Mouse (Mus musculus): Measurements from ENCODE around the gene Dbn1.
"Not testable (repeated sequence)": the region's sequence is repeated elsewhere in the genome, so short reads cannot be mapped to it uniquely, and the experiment has no call there.

Gene Dbn1

DNA sequence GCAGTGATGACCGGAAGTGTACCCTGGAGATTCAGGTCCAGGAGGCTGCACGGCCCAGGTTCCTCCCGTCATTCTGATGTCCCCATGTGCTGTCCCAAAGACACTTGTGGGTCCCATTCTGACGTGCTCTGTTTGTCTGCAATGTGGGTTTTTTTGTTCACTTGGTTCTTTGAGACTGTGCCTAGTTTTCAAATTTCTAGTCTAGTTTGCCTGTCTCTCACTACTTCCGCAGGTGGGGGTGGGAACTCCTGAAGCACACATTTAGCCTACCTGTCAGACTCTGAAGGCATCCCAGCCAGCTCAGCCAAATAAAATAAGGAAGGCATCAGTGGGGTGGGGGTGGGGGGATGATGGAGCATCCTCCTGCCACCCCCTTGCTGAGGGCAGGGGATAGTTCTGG, 39.8 kb downstream of the Dbn1 start:
- DNase-seq, result no peak

DNA sequence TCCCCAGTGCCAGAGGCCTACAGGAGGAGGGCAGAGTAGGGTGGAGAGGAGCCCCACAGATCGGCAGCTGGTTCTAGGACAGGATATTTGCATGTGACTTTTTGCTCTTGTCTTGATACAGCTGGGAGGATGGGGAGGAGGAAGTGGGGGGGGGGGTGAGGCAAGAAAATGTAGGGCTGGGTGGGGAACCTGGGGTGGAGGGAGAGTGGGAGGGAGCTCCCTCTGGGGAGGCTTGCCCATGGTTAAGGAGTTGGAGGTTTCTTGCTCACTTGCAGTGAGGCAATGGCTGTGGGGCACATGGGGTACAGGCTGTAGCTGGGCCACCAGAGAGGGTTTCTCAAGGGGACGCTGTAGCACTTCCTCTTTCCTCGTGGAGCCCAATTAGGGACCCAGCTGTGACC, 40.4 kb downstream of the Dbn1 start:
- no peak for DNase-seq

DNA sequence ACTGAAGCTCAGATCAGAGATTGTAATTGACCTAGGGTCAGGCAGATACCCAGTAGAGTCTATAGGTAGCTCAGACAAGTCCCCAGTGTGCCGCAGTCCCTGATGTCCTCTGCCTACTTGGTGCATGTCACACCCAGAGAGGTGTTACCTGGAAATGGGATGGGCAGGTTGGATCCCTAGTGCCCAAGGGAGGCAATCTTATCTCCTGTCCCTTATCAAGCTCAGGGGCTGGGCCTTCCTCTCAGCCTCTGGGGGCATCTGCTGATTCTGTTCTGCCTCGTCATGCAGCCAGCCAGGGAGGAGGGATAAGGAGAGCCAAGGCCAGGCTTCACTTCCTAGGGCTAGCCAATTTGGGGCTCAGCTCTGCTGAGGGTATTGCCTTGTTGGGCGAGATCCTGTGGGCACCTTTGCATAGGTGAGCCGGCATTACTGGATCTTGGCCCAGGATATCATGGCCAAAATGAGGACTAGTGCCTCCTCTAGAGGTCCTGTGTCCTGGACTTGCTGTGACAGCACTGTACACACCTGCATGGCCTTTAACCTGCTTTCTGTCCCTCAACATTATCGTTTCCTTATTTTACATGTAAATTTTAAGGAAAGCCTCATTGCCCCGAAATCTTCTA, 41.3 kb downstream of the Dbn1 start:
- no peak for DNase-seq

DNA sequence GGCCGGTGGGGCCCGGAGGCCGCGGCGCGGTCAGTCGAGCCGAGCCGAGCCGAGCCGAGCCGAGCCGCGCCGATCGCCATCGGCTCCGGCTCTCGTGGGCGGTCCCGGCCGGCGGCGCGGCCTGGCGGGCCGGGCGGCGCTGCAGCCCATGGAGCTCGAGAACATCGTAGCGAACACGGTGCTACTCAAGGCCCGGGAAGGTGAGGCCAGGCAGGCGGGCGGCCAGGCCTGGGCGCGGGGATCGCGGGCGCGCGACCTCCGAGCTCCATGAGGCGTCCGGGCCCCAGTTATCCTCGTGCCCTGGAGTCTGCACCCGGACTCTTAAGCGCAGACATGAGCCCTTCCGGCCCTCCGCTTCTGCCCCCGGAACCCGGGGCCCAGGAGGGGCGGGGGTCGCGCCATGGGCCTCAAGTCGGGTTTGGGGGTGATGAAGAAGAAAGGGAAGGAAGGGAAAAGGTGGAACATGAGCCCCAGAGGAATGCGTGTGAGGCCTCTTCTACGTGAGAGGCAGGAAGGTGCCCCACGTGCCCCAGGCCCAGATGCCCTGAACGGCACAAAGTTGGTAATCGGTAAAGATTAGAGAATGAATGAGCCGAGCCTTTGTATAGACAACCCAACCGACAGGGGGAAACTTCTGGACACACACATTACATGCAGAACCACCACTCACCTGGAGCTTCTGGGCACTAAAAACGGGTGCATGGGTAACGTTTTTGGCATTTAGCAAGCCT, 42.4 kb downstream of the Dbn1 start:
- DNase-seq, result no peak

DNA sequence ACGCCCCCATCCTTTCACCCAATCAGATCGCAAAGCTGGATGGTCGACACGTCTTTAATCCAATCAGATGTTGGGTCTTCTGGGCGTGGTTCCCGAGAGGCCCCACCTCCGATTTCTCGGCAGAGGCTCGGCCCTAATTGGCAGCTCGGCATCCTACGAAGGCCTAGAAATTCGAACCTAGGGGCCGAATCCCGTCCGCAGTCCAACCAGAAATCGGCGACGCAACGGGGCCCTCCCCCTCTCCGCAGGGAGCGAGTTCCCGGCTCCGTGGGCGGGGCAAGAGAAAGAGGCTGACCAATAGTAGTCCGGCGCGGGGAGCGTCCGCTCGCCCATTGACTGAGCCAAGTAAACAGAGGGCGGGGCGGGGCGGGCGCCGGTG, 43.0 kb downstream of the Dbn1 start, which contains the start of gene Grk6:
Gene Grk6, plus strand, starts transcription at position 136 of the 379 bp plus-strand sequence.
- peak; percentile 100 for DNase-seq

DNA sequence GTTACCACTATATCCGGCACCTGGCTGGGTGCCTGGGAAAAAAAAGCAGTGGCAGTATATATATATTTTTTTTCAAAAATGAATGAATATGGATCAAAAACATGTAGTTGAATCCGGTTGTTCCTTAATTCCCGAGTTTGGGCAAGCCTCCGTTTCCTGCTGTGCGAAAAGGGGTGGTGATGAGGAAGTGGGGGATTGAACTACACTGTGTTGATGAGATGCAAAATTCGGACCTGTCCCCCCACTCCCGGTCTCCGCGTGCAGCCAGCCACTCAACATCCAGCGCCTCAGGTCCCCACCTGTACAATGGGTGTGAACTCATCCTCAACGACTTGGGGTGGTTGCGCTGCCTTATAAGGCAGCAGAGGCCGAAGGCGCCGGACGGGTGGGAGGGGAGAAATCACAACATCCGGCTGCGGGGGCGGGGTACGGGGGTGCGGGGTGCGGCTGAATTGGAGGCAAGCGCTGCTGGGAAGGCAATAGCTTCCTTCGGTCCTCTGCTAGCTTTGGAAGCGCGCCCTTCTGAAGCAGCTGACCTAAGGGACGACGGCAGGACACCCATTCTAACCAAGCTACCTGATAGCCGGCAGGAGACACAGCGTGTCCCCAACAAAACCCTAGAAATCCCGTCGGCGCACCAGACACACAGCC, 43.5 kb downstream of the Dbn1 start:
- no peak for DNase-seq

DNA sequence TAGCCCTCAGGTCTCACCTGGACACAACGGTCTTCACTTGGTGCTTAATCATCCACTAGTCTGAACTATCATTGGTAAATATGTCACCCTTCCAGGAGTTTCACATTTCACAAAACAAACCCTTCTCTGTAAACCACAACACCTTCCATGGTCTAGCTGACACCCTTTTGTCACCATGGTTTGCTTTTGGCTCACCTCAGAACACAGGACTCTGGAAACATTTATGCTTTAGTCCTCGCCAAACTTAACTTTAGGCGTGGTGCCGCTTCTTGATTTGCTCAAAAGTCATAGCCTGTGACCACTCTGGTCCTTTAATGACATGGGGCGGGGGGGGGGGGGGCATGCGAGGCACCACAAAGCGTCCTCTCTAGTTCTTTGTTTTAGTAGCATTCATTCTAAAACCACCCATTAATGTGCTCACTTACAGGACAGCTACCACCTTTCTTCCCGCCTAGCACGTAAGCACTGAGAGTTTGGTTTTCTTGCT, 44.1 kb downstream of the Dbn1 start:
- no peak for DNase-seq

DNA sequence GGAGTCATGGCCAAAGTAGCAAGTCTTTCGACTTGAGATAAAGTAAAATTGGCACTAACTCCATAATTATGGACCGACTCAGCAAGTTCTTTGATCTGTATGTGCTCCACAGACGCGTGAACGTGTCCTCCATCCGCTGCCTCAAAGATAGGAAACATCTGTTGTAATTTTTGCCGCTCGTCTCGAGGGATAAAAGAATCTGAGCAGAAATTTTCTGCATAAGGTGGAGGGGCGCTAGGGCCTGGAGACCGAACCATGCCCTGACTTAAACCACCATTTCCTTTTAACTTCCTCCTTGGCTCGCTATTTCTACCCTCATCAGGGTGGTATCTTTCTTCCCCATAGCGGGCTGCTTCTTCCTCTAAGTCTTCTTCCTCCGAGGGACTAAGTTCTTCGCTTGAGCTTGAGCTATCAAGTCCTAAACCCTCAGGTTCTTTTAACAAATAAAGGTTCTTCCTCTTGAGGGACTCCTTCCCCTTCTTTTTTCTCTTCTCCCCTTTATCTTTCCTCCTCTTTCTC, 50.7 kb downstream of the Dbn1 start:
- DNase-seq, result not testable (repeated sequence)

DNA sequence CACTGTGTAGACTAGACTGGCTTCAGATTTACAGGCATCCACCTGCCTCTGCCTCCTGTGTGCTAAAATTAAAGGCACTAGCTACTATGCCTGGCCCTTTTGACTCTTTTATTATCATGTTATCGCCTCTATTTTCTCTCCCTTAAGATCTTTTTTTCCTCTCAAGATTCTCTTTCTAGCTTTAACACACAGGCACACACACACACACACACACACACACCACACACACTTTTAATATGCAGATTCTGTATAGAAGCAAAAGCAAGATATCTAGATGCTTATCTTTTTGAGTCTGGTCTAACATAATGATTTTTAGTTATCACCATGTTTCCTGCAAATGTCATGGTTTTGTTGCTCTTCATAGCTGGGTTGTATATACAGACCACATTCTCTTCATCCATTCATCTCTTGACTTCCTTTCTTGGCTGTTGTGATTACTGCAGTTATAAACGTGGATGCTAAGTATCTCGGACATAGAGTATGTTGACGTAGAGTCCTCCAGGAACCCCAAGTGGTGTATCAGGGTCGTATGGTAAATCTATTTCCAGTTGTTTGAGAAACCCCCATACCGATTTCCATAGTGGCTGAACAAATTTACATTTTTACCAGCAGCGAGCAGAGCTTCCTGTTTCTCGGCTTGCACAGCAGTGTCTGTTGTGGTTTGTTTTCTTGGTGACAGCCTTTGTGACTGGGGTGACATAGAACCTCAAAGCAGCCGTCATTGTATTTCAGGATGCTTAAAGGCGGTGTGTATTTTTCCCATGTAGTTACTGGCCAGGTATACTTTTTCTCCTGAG, 55.8 kb downstream of the Dbn1 start:
- DNase-seq, result no peak

DNA sequence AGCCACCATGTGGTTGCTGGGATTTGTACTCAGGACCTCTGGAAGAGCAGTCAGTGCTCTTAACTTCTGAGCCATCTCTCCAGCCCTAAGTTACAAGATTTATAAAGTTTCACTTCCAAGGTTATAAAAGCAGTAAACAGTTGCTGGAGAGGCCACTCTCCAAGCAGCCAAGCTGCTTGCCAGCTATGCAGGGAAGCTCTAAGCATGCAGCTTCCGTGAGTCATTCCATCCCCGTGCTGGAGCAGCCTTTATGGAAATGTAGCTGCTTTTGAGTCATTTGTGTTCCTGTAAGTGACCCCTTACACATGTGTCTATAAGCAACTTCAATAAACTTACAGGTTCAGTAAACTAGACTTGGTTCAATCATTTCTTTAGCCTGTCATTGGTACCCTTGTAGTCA, 57.3 kb downstream of the Dbn1 start:
- DNase-seq, result no peak

DNA sequence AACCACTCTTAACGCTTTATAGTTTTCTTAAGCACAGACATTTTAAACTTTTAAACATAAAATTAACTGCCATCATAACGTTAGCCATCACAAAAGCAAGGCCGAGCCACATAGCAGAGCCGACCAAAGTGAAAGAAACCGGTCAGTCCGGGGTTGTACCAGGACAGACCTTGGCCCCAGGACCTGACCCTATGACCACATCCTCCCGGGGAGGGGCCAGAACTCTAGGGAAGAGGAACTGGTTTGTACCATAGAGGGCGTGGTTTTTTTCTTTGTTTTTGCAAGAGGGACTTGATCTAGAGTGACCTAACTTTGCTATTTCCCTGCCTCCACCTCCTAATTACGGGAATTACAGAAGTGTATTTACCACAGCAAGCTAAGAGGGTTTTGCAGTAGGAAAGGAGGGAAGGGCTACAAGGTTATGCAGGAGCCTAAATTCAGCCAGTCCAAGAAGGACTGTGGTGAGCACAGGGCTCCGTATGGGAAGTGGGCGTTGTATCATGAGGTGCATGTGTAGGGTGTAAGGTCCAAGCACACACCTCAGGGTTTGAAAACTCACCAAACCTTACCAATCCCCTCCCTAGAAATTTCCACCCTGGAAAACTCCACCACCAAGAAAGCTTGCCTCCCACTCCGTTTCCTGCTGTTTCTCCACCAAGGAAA, 58.6 kb downstream of the Dbn1 start:
- DNase-seq, result no peak

DNA sequence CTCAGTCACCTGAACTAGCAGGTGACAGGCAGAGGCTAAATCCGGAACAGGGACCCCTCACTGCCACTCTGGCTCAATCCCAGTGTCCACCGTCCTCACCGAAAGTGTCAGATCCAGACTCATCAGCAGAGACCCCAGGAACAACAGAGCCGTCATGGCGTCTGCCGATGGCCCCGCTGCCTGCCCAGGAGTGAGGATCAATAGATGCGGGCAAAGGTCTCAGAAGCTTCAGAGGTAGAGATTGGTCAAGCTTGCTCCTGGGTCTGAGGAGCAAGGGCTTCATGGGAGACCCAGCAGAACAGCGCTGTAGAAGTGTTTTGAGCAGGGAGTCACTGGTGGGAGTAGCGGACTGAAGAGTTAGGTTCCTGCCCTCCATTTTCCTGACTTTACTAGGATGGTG, 61.3 kb downstream of the Dbn1 start, which contains the start of gene F12:
Gene F12, minus strand, starts transcription at position 181 of the 400 bp plus-strand sequence.
- no peak for DNase-seq

Data from cerebellum, adult 11 months (tissue).